Mouse (Mus musculus) mature B cell (primary cell): Measurements from ENCODE around the gene Gbp2b.
"Not testable (repeated sequence)": the region's sequence is repeated elsewhere in the genome, so short reads cannot be mapped to it uniquely, and the experiment has no call there.

Experiments
- in situ Hi-C: fragments of 300-500 bp; cut with MboI; formaldehyde crosslinking; loops from 2 replicates; pipeline ENCODE4 v1.14.3; 2019

Gbp2b gene

DNA sequence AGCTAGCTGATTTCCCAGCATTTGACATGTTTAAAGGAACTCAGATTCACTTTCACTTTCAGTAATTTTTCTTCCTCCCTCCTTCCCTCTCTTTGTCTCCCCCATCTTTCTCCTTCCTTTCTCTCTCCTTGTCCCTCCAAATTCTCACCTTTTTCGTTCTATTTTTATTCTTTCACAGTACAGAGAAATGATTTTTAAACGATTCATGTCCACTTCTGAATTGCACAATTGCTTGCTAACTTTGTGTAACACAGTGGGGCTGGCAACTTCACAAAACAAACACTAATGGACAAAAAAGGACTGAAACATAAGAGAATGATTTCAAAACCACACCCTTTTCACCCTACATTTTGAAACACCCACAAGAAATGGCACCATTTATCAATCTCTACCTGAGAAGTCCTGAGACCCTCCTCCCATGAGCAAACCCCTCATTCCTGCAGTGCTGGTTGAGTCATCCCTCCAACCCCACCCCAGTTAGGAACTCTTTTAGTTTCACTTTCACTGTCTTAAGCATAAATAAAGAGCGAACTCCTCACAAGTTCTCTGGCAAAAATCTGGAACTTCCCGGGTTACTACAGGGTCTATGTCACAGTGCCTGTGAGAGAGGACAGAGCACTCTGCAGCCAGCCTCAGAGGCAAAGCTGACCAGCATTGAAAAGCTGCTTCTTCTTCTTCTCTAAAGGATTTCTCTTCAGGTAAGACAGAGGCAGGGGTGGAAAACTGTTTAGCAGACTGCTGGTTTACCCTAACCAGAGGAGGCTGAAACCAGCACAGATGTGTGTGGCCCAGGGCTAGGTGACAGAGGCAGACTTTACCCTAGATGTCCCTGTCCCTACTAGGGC, 25.7 kb downstream of the Gbp2b start, which contains the start of gene Gbp2:
TSS of gene Gbp2 (plus strand) at position 492 of the 845 bp plus-strand sequence.
- in situ Hi-C loops, result loop anchor here (5.0 kb wide), 1 partner anchor 128 kb away; the partner anchor contains the start of gene Gbp5

DNA sequence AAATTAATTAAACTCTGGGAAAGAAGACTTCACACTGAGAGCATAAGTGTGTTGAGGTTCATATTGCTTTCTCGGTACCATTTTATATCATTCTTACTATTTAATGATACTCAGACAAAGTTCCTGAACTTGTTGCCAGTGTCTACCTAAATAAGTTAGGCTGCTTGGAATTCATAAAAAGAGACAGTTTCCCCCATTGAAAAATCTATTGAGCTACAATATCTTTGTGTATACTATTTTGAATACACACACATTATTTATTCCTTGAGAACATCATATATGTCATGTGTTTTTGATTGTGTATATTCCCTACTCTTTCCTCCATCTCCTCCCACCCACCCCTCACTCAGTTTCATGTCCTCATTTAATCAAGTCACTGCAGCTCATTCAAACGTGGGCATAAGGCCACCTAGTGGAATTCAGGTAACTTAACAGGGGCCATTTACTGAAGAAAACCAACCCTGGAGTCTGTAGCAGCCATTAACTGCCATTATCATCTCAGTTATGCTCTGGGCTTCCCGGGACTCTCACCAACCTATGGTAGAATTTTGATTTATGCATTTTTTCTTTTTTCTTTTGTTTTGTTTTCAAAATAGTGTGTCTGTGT, 26.4 kb downstream of the Gbp2b start:
- in situ Hi-C loops, result loop anchor here (5.0 kb wide), 1 partner anchor 129 kb away; the partner anchor contains the start of gene Gbp5

DNA sequence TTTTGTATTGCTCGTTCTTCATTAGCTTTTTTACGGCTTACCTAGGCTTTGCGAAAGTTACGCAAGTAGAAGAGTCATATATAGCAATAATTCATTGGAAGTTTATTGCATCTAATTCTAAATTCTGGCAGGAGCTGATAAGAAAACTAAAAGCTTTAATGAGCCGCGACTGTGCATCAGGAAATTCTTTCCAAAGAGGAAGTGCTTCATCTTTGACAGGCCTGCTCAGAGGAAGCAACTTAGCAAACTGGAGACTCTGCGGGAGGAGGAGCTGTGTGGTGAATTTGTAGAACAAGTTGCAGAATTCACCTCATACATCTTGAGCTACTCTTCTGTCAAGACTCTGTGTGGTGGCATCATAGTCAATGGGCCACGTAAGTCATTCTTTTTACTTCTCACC, 35.7 kb downstream of the Gbp2b start:
- in situ Hi-C loops, result loop anchor here (10.0 kb wide), 1 partner anchor 74 kb away; the partner anchor contains the start of gene Kyat3

DNA sequence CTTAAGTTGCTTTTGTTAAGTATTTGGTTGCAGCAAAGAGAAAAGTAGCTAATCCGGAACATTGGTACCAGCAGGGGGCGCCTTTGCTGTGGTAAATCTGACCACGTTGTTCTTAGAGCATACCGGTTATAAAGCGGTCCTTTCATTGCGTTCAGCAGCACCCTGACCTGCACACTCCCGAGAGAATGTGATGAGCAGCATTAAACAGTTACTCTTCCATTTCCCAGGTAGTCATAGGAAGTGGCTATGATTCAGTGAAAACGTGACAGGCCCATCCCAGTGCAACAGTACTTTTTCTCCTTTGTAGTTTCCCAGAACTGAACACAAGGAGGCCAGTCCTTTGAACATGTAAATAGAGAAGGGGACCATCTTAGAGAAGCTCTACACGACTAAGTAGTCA, 45.6 kb downstream of the Gbp2b start:
- in situ Hi-C loops, result no loop called here

DNA sequence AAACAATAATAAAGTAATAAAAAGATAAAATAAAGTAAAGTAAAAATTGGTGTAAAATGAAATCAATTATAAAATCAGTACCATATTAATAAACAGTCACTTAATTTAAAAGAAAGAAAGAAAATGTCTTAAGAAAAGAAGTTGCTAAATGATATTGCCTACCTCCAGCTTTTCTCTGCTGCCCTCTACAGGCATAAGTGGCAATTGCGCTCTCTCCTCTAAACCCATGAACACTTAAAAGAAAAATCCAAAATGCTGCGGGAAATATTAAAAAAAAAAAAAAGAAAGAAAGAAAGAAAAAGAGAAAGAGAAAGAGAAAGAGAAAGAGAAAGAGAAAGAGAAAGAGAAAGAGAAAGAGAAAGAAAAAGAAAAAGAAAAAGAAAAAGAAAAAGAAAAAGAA, 51.3 kb downstream of the Gbp2b start:
- in situ Hi-C loops, result not testable (repeated sequence)

DNA sequence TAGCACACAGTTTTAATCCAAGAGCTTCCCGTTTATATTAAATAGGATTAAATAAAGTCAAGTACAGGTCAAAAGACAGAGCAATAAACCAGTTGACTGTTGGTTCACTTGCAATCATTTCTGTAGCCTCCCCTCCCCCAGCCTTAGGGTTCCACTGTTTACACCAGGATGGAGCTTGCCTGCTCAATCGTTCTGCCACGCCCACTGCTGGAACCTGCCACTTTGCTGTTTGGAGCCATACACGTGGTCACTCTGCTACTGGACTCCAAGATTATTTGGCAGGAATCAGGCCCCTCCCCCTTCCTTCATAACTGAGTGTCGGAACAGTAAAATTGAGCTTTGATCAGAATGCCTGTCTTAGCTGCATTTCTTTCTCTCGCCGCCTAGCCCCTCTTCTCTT, 53.2 kb downstream of the Gbp2b start:
- in situ Hi-C loops, result not testable (repeated sequence)

DNA sequence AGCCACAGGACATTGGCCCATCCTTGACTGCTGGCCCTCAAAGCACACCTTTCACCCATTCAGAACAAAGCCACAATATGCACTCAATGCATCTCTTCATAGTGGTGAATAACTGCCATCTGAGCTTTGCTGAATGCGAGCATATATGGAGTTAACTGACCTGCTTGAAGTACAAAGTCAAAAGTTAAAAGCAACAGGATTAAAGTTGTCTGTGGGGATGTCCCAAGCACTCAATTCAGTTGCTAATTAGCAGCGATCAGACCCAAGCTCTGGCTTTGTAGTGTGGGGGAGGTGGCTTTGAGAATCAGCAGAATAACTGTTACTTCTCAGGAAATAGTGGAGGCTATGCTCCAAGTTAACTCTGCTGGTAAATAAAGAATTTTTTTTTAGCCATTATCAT, 55.6 kb downstream of the Gbp2b start:
- in situ Hi-C loops, result no loop called here

DNA sequence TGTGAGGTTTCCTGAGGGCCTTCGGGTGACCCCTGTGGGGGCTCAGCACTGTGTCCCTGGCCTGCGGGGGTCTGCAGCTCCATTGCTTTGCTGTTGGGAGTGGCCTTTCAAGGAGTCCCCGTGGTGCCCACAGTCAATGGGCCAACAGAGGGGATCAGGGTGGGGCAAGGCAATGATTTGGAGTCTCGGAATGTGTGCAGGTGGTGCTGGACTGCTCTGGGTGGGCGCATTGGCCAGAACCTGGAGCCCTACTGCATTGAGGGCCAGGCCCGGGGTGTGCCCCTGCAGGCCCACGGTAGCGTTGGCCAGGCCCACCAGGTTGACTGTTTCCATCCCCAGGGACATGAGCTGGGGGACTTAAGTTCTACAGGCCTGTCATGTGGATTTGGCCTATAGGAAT, 70.1 kb downstream of the Gbp2b start:
- in situ Hi-C loops, result no loop called here
